Mouse (Mus musculus) midbrain, embryonic 16.5 days (tissue): ENCODE measurements around the gene Olfr1339. TPM values are rescaled to one million over a fixed set of nuclear protein-coding genes. Genes with fewer than 3 reads are reported as not detected.

Experiments
- ATAC-seq: fragments of 200-750 bp; cut with Nextera tagmentation; 2 replicates; pipeline ENCODE4 v1.8.0; 2017; ENCODE audit warnings: moderate TSS enrichment
- H3K27ac ChIP-seq: fragments of 300-500 bp; sonication (generic); 2 replicates; pipeline ENCODE4 v1.5.1; 2014; ENCODE audit warnings: mild to moderate bottlenecking, low read length, mixed read lengths
- H3K27me3 ChIP-seq: fragments of 300-500 bp; sonication (generic); 2 replicates; pipeline ENCODE4 v1.6.1; 2014; ENCODE audit warnings: low read depth, low read length, mixed read lengths; ENCODE audit not compliant: control insufficient read depth, insufficient read depth
- H3K36me3 ChIP-seq: fragments of 300-500 bp; sonication (generic); 2 replicates; pipeline ENCODE4 v1.6.1; 2014; ENCODE audit warnings: mild to moderate bottlenecking, low read length, moderate library complexity, mixed read lengths; ENCODE audit not compliant: control insufficient read depth, insufficient read depth
- H3K4me1 ChIP-seq: fragments of 300-500 bp; sonication (generic); 2 replicates; pipeline ENCODE4 v1.6.1; 2014; ENCODE audit warnings: mild to moderate bottlenecking, low read length, mixed read lengths; ENCODE audit not compliant: control insufficient read depth, insufficient read depth
- H3K4me2 ChIP-seq: fragments of 300-500 bp; sonication (generic); 2 replicates; pipeline ENCODE4 v1.6.1; 2014; ENCODE audit warnings: mild to moderate bottlenecking, low read length, mixed read lengths
- H3K4me3 ChIP-seq: fragments of 300-500 bp; sonication (generic); 2 replicates; pipeline ENCODE4 v1.5.1; 2014; ENCODE audit warnings: low read depth, mild to moderate bottlenecking, low read length, moderate library complexity, mixed read lengths
- H3K9ac ChIP-seq: fragments of 300-500 bp; sonication (generic); 2 replicates; pipeline ENCODE4 v1.6.1; 2014; ENCODE audit warnings: low read depth, low read length, mixed read lengths
- H3K9me3 ChIP-seq: fragments of 300-500 bp; sonication (generic); replicated peaks from 2 replicates; pipeline ENCODE4 v1.6.1; 2014; ENCODE audit warnings: mild to moderate bottlenecking, low read length, mixed read lengths; ENCODE audit not compliant: control insufficient read depth, poor library complexity, severe bottlenecking
- whole genome bisulfite sequencing: fragments of 180-500 bp; shearing (Covaris S2); extraction: QIAGEN DNeasy Blood & Tissue Kit; methylation state at CpG from one replicate; pipeline ENCODE4 v1.1.7; 2014; 5-methylcytosine and 5-hydroxymethylcytosine counted together
- polyA plus RNA-seq: library from polyadenylated mRNA; unstranded; fragments of >200 nt; fragmentation: Nextera tagmentation; extraction: Ambion mirVana; gene quantifications from 2 replicates; pipeline ENCODE4 v1.2.1, GENCODE M21; 2015

Gene Olfr1339
- polyA plus RNA-seq, result not detected in 2 replicates

- Histone ChIP-seq H3K9me3 (no peaks in the 10 kb centered on the region), H3K36me3 (no peaks in the 10 kb centered on the region), H3K27ac (no peak within 1 kb of the TSS), H3K4me1 (no peaks in the 10 kb centered on the region), H3K4me3 (no peak within 1 kb of the TSS), H3K9ac (no peak within 1 kb of the TSS), H3K4me2 (no peak within 1 kb of the TSS), H3K27me3 (no peaks in the 10 kb centered on the region)
- 100% methylated on average over 1 of the region's 1 CpGs for WGBS
- no peak for ATAC-seq
These were observed at the start of gene Olfr1339 for GRCm38 (mm10) chr4:118731875-118732274. TSS of gene Olfr1339 (plus strand) at chr4:118732175.

GRCm38 (mm10) chr4:118687086-118687485 lies 44.9 kb upstream of the Olfr1339 start:
- Histone ChIP-seq H3K9ac (no peak overlapping the region), H3K4me3 (no peak overlapping the region), H3K4me1 (no peaks in the 10 kb centered on the region), H3K9me3 (no peaks in the 10 kb centered on the region), H3K27me3 (no peaks in the 10 kb centered on the region), H3K4me2 (no peak overlapping the region), H3K36me3 (no peaks in the 10 kb centered on the region), H3K27ac (no peak overlapping the region)
- WGBS, result 80% methylated on average over 2 of the region's 2 CpGs
- ATAC-seq, result no peak

- WGBS, result 57% methylated on average over 12 of the region's 12 CpGs
- H3K4me2 ChIP-seq, result no peak within 1 kb of the TSS
- H3K27me3 ChIP-seq, result no peaks in the 10 kb centered on the region
- no peak within 1 kb of the TSS for H3K27ac ChIP-seq
- no peak within 1 kb of the TSS for H3K9ac ChIP-seq
- H3K4me1 ChIP-seq, result no peaks in the 10 kb centered on the region
- H3K9me3 ChIP-seq, result no peaks in the 10 kb centered on the region
- H3K36me3 ChIP-seq, result no peaks in the 10 kb centered on the region
- ATAC-seq, result no peak
- H3K4me3 ChIP-seq, result no peak within 1 kb of the TSS
These were observed 39.5 kb upstream of the Olfr1339 start, which contains the start of gene Olfr1342 for GRCm38 (mm10) chr4:118692412-118692973. TSS of gene Olfr1342 (minus strand) at chr4:118692756.

- Histone ChIP-seq H3K27ac (no peak overlapping the region), H3K4me3 (no peak overlapping the region), H3K9me3 (no peaks in the 10 kb centered on the region), H3K9ac (no peak overlapping the region), H3K27me3 (no peaks in the 10 kb centered on the region), H3K4me1 (no peaks in the 10 kb centered on the region), H3K4me2 (no peak overlapping the region), H3K36me3 (no peaks in the 10 kb centered on the region)
- ATAC-seq, result no peak
- 17% methylated on average over 2 of the region's 2 CpGs for WGBS
These were observed 38.2 kb upstream of the Olfr1339 start for GRCm38 (mm10) chr4:118693812-118694211.

GRCm38 (mm10) chr4:118703223-118703622 lies 28.8 kb upstream of the Olfr1339 start, which contains the start of gene Olfr1341:
TSS of gene Olfr1341 (plus strand) at chr4:118703523.
- H3K4me1 ChIP-seq, result no peaks in the 10 kb centered on the region
- no peak for ATAC-seq
- no peak within 1 kb of the TSS for H3K9ac ChIP-seq
- no peaks in the 10 kb centered on the region for H3K36me3 ChIP-seq
- no peak within 1 kb of the TSS for H3K4me3 ChIP-seq
- H3K27ac ChIP-seq, result no peak within 1 kb of the TSS
- H3K9me3 ChIP-seq, result no peaks in the 10 kb centered on the region
- H3K27me3 ChIP-seq, result no peaks in the 10 kb centered on the region
- 84% methylated on average over 3 of the region's 3 CpGs for WGBS
- H3K4me2 ChIP-seq, result no peak within 1 kb of the TSS

GRCm38 (mm10) chr4:118708086-118708485 lies 23.9 kb upstream of the Olfr1339 start:
- WGBS, result 85% methylated on average over 5 of the region's 5 CpGs

GRCm38 (mm10) chr4:118711656-118712055 lies 20.3 kb upstream of the Olfr1339 start:
- ATAC-seq, result no peak
- Histone ChIP-seq H3K4me2 (no peak overlapping the region), H3K9ac (no peak overlapping the region), H3K27me3 (no peaks in the 10 kb centered on the region), H3K4me1 (no peaks in the 10 kb centered on the region), H3K36me3 (no peaks in the 10 kb centered on the region), H3K9me3 (no peaks in the 10 kb centered on the region), H3K27ac (no peak overlapping the region), H3K4me3 (no peak overlapping the region)
- WGBS, result 26% methylated on average over 1 of the region's 1 CpGs

More at GRCm38 (mm10) chr4:118708086-118708485, 23.9 kb upstream of the Olfr1339 start:
- Histone ChIP-seq H3K27ac (no peak overlapping the region), H3K4me2 (no peak overlapping the region), H3K36me3 (no peaks in the 10 kb centered on the region), H3K27me3 (no peaks in the 10 kb centered on the region), H3K9ac (no peak overlapping the region), H3K4me3 (no peak overlapping the region), H3K4me1 (no peaks in the 10 kb centered on the region), H3K9me3 (no peaks in the 10 kb centered on the region)
- ATAC-seq, result no peak

GRCm38 (mm10) chr4:118719838-118720237 lies 12.1 kb upstream of the Olfr1339 start, which contains the start of gene Olfr1340:
TSS of gene Olfr1340 (plus strand) at chr4:118720138.
- Histone ChIP-seq H3K4me3 (no peak within 1 kb of the TSS), H3K27ac (no peak within 1 kb of the TSS), H3K9ac (no peak within 1 kb of the TSS), H3K4me2 (no peak within 1 kb of the TSS), H3K27me3 (no peaks in the 10 kb centered on the region), H3K9me3 (no peaks in the 10 kb centered on the region), H3K36me3 (no peaks in the 10 kb centered on the region), H3K4me1 (no peaks in the 10 kb centered on the region)
- no peak for ATAC-seq

- ATAC-seq, result no peak
- H3K4me1 ChIP-seq, result no peaks in the 10 kb centered on the region
- no peak overlapping the region for H3K4me2 ChIP-seq
- H3K36me3 ChIP-seq, result no peaks in the 10 kb centered on the region
- H3K4me3 ChIP-seq, result no peak overlapping the region
- H3K27me3 ChIP-seq, result no peaks in the 10 kb centered on the region
- no peak overlapping the region for H3K27ac ChIP-seq
- H3K9ac ChIP-seq, result no peak overlapping the region
- WGBS, result 56% methylated on average over 10 of the region's 10 CpGs
- no peaks in the 10 kb centered on the region for H3K9me3 ChIP-seq
These were observed 10.1 kb upstream of the Olfr1339 start for GRCm38 (mm10) chr4:118721742-118722483.
